Mouse (Mus musculus): Measurements from ENCODE around the gene Lmo2. TPM values are rescaled to one million over a fixed set of nuclear protein-coding genes. Genes with fewer than 3 reads are reported as not detected.

Gene Lmo2
- polyA plus RNA-seq, 1 experiment from 2014 or later: 23.6 TPM

GRCm38 (mm10) chr2:103946892-103947291, 10.9 kb upstream of the Lmo2 start:
- no peak overlapping the region for H3K4me2 ChIP-seq (replicated peaks)
- H3K4me1 ChIP-seq: no peaks in the 10 kb centered on the region
- 83% methylated on average over 8 of the region's 8 CpGs for WGBS
- H3K4me3 ChIP-seq: no peak overlapping the region
- ATAC-seq (replicated peaks): no peak
- H3K36me3 ChIP-seq: no peaks in the 10 kb centered on the region
- no peaks in the 10 kb centered on the region for H3K9me3 ChIP-seq
- no peak overlapping the region for H3K9ac ChIP-seq (replicated peaks)
- H3K27me3 ChIP-seq: no peaks in the 10 kb centered on the region
- H3K27ac ChIP-seq (replicated peaks): no peak overlapping the region

GRCm38 (mm10) chr2:103947982-103948655, 9.7 kb upstream of the Lmo2 start:
- Histone ChIP-seq H3K27me3 (no peaks in the 10 kb centered on the region), H3K9ac (replicated peaks) (no peak overlapping the region), H3K4me2 (replicated peaks) (no peak overlapping the region), H3K27ac (replicated peaks) (no peak overlapping the region), H3K36me3 (no peaks in the 10 kb centered on the region), H3K4me1 (no peaks in the 10 kb centered on the region; the same call in 1 of the 2 replicates), H3K9me3 (no peaks in the 10 kb centered on the region), H3K4me3 (no peak overlapping the region)
- ATAC-seq (replicated peaks): no peak
- WGBS: 59% methylated on average over 8 of the region's 8 CpGs

DNA sequence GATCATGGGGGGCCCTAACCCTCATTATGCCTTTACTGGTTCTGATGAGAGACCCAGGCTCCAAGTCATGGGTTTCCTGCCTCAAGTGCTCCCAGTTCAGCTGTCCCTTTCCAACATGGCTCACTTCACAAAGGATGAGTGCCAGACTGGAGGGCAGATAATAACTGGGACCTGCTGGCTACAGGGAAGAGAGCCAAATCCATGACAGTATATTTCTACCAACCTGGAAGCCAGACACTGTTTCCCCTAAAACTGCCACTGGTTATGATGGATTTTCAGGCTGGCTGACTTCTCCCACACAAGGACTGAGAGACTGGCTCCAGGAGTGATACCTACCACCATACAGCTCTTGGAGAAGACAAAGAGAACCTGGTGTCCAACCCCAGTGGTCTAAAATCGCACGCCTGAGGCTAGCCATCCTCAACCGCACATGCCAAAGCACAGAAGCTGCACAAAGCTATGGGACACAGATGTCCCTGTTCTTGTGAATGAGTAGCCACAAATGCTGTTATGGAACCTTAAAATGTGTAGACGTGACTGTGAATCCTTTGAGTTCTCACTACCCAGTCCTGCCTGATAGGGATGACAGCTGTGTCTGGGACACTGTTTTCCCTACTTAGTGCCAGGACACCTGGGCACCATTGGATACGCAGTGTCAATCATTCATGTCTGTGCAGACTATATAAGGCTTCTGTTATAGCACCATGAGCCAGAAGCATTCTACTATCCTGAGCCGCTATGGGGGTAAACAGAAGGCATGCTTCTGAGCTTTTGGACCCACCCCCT, 4.5 kb upstream of the Lmo2 start:
- Histone ChIP-seq H3K4me1 (peaks cover 3% of the 10 kb centered on the region; the same call in 1 of the 2 replicates), H3K4me2 (replicated peaks) (no peak overlapping the region), H3K9ac (replicated peaks) (no peak overlapping the region), H3K27ac (replicated peaks) (0 out of 2 replicates have a peak overlapping the region, but pooled peaks have one; percentile 14), H3K4me3 (no peak overlapping the region), H3K27me3 (no peaks in the 10 kb centered on the region), H3K9me3 (no peaks in the 10 kb centered on the region), H3K36me3 (no peaks in the 10 kb centered on the region)
- 73% methylated on average over 6 of the region's 6 CpGs for WGBS
- peak; percentile 69; the same call in 1 of the 2 replicates for ATAC-seq (replicated peaks)

DNA sequence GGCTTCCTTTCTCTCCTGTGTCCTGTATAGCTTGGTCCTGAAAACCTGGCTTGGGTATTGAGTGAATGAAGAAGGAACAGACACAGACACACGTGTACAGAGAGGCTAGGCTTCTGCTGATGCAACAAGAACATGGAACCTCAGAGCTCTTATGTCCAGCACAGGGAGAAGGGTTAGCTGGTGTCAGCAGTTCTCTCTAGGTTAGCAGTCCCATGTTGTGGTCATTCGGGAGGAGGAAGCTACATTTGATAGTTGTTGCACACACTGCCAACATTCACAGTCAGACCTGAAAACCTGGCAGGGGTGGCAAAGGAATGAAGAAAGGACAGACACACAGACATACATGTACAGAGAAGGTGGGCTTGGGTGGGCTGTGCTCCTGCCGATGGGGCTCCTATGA, 2.1 kb upstream of the Lmo2 start:
- H3K4me2 ChIP-seq (replicated peaks): no peak overlapping the region
- no peaks in the 10 kb centered on the region for H3K27me3 ChIP-seq
- no peaks in the 10 kb centered on the region for H3K36me3 ChIP-seq
- H3K4me3 ChIP-seq: no peak overlapping the region
- peaks cover 3% of the 10 kb centered on the region; the same call in 1 of the 2 replicates for H3K4me1 ChIP-seq
- H3K9ac ChIP-seq (replicated peaks): no peak overlapping the region
- H3K9me3 ChIP-seq: no peaks in the 10 kb centered on the region
- no peak overlapping the region for H3K27ac ChIP-seq (replicated peaks)
- 82% methylated on average over 3 of the region's 3 CpGs for whole genome bisulfite sequencing
- no peak for ATAC-seq (replicated peaks)

- H3K9ac ChIP-seq (replicated peaks): no peak overlapping the region
- no peaks in the 10 kb centered on the region for H3K36me3 ChIP-seq
- WGBS: 88% methylated on average over 6 of the region's 6 CpGs
- peaks cover 3% of the 10 kb centered on the region; the same call in 1 of the 2 replicates for H3K4me1 ChIP-seq
- no peak overlapping the region for H3K27ac ChIP-seq (replicated peaks)
- no peak for ATAC-seq (replicated peaks)
- H3K27me3 ChIP-seq: no peaks in the 10 kb centered on the region
- H3K4me2 ChIP-seq (replicated peaks): no peak overlapping the region
- H3K9me3 ChIP-seq: no peaks in the 10 kb centered on the region
- no peak overlapping the region for H3K4me3 ChIP-seq
Observed at GRCm38 (mm10) chr2:103956867-103957266, 919 bp upstream of the Lmo2 start.

- H3K4me3 ChIP-seq: no peak overlapping the region
- no peaks in the 10 kb centered on the region for H3K9me3 ChIP-seq
- WGBS: 70% methylated on average over 3 of the region's 3 CpGs
- no peak for ATAC-seq (replicated peaks)
- H3K27ac ChIP-seq (replicated peaks): no peak overlapping the region
- no peaks in the 10 kb centered on the region for H3K36me3 ChIP-seq
- H3K4me1 ChIP-seq: 0 out of 2 replicates have a peak, but pooled peaks cover 1% of the 10 kb centered on the region
- H3K9ac ChIP-seq (replicated peaks): no peak overlapping the region
- no peaks in the 10 kb centered on the region for H3K27me3 ChIP-seq
- no peak overlapping the region for H3K4me2 ChIP-seq (replicated peaks)
Observed at GRCm38 (mm10) chr2:103958634-103959033, 848 bp downstream of the Lmo2 start.

DNA sequence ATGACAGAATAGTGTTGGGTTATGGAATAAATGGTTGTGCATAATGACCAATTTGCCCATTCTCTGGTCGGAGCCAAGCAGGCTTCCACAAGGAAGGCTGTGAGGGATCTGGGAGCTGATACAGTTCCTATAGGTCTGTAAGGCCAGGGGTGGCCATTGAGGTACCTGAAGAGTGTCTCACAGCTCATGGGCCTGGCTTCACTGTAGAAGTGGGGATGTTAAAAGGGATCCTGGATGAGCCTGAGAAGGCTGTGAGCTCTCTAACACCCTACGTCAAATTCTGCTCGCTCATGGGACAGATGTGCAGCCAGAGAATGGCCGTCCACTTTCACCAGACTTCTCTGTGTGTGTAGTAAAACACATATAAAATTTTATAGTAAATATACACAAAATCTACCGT, 1.3 kb downstream of the Lmo2 start:
- no peak for ATAC-seq (replicated peaks)
- H3K27me3 ChIP-seq: no peaks in the 10 kb centered on the region
- no peaks in the 10 kb centered on the region for H3K9me3 ChIP-seq
- H3K27ac ChIP-seq (replicated peaks): no peak overlapping the region
- H3K9ac ChIP-seq (replicated peaks): no peak overlapping the region
- no peak overlapping the region for H3K4me3 ChIP-seq
- no peaks in the 10 kb centered on the region for H3K36me3 ChIP-seq
- no peaks in the 10 kb centered on the region for H3K4me1 ChIP-seq
- H3K4me2 ChIP-seq (replicated peaks): no peak overlapping the region
- 91% methylated on average over 5 of the region's 5 CpGs for WGBS

GRCm38 (mm10) chr2:103959574-103959973, 1.8 kb downstream of the Lmo2 start:
- H3K4me1 ChIP-seq: no peaks in the 10 kb centered on the region
- WGBS: 89% methylated on average over 6 of the region's 6 CpGs
- H3K27me3 ChIP-seq: no peaks in the 10 kb centered on the region
- no peak overlapping the region for H3K27ac ChIP-seq (replicated peaks)
- no peak overlapping the region for H3K4me2 ChIP-seq (replicated peaks)
- H3K36me3 ChIP-seq: no peaks in the 10 kb centered on the region
- no peak overlapping the region for H3K9ac ChIP-seq (replicated peaks)
- ATAC-seq (replicated peaks): no peak
- no peak overlapping the region for H3K4me3 ChIP-seq
- H3K9me3 ChIP-seq: no peaks in the 10 kb centered on the region

DNA sequence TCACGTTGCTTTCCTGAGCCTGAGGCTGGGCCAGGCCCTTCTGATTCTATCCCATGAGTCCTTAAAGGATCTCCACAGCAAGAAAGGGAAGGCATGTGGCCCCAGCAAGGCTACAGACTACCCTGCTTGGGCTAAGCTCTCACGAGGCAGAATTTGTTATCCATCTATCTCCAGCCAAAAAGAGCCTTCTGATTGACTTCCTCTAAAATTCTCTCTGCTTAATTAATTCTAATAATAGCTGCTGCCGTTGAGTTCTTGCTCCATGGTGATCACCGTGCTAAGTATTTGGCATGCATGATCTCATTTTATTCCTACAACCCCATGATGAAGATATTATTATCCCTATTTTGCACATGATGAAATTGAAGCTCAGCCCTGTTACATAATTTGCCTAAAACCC, 4.6 kb downstream of the Lmo2 start:
- H3K4me2 ChIP-seq (replicated peaks): no peak overlapping the region
- H3K27ac ChIP-seq (replicated peaks): no peak overlapping the region
- no peaks in the 10 kb centered on the region for H3K27me3 ChIP-seq
- ATAC-seq (replicated peaks): no peak
- H3K4me1 ChIP-seq: no peaks in the 10 kb centered on the region
- no peaks in the 10 kb centered on the region for H3K36me3 ChIP-seq
- H3K4me3 ChIP-seq: no peak overlapping the region
- H3K9ac ChIP-seq (replicated peaks): no peak overlapping the region
- 57% methylated on average over 4 of the region's 4 CpGs for WGBS
- H3K9me3 ChIP-seq: no peaks in the 10 kb centered on the region

DNA sequence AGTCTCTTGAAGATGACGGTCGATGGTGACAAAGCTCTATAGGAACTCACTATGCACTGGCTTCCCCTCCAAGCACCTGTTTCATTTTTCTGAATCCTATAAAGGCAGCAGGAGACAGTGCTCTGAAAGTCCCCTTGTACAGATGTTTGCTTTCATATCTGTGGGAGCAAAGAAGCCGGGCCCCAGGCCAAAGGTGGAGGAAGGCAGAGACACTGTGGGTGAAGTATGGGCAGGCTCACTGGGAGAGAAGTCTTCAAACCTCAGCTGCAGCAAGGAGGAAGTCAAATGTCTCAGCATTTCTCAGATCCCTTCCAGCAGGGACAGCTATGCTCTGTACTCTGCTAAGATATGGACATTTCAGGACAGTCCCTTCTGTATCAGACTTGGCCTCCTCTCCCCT, 7.6 kb downstream of the Lmo2 start:
- Histone ChIP-seq H3K9ac (replicated peaks) (no peak overlapping the region), H3K27ac (replicated peaks) (no peak overlapping the region), H3K4me1 (peaks cover 10% of the 10 kb centered on the region; the same call in 1 of the 2 replicates), H3K36me3 (no peaks in the 10 kb centered on the region), H3K9me3 (no peaks in the 10 kb centered on the region), H3K4me3 (no peak overlapping the region), H3K27me3 (no peaks in the 10 kb centered on the region), H3K4me2 (replicated peaks) (no peak overlapping the region)
- no peak for ATAC-seq (replicated peaks)
- WGBS: 91% methylated on average over 3 of the region's 3 CpGs

GRCm38 (mm10) chr2:103968186-103968585, 10.4 kb downstream of the Lmo2 start:
- ATAC-seq (replicated peaks): no peak

DNA sequence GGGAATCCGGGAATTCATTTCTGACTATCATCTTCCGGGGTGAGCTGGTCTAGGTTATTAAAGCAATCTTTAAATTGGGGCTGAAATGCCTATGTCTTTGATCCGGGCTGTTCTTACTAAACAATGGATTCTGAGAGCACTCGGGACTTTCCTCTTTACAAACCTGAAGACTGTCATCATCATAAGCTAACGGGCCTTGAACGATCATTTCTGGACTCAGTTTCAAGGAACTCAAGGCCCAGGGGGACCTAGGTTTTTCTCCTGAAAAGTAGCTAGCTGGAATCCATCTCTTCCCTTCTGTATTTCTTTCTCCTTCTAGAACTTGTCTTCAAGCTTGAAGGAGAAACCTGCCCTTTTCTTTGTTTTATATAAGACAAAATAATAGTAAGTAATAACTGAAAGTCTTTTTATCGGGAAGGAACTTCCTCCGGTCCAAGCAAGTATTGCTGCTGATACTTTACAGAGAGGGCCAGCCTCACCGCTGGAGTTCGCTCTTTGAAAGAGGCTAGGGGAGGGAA, 11.2 kb downstream of the Lmo2 start:
- Histone ChIP-seq H3K27me3 (0 out of 2 replicates have a peak, but pooled peaks cover 5% of the 10 kb centered on the region), H3K9me3 (no peaks in the 10 kb centered on the region), H3K9ac (replicated peaks) (peak overlapping the region; percentile 75), H3K4me1 (peaks cover 21% of the 10 kb centered on the region), H3K4me3 (peak overlapping the region; percentile 62), H3K36me3 (no peaks in the 10 kb centered on the region), H3K27ac (replicated peaks) (no peak overlapping the region), H3K4me2 (replicated peaks) (peak overlapping the region; percentile 88)
- WGBS: 16% methylated on average over 10 of the region's 10 CpGs
- ATAC-seq (replicated peaks): no peak

More at GRCm38 (mm10) chr2:103968186-103968585, 10.4 kb downstream of the Lmo2 start:
- H3K9ac ChIP-seq (replicated peaks): no peak overlapping the region
- no peaks in the 10 kb centered on the region for H3K9me3 ChIP-seq
- H3K4me2 ChIP-seq (replicated peaks): no peak overlapping the region
- peaks cover 21% of the 10 kb centered on the region for H3K4me1 ChIP-seq
- H3K36me3 ChIP-seq: no peaks in the 10 kb centered on the region
- H3K4me3 ChIP-seq: no peak overlapping the region
- WGBS: 79% methylated on average over 4 of the region's 4 CpGs
- H3K27me3 ChIP-seq: 0 out of 2 replicates have a peak, but pooled peaks cover 5% of the 10 kb centered on the region
- H3K27ac ChIP-seq (replicated peaks): no peak overlapping the region
